ENCODE assay signal across 7 mouse cellular contexts in genomic region chr16:30998048-30998447, GRCm38 (mm10).
DNase-seq lines count a peak whose midpoint lies in the region; TF ChIP-seq lines count a peak whose summit lies in the region.

No protein-coding gene starts in this region.

- intact Hi-C loops in gastrocnemius, postnatal 14 days (cut with DNase I; ENCODE audit: low total_unique reads) = no loop called here

- TF ChIP-seq CTCF in brain, embryonic 14.5 days (IDR thresholded peaks at IDR 0.05; ENCODE audit: borderline replicate concordance, extremely low read depth, insufficient read depth, insufficient read length) = no peak

- no peak for TF ChIP-seq POLR2A in brain, embryonic 14.5 days (IDR thresholded peaks at IDR 0.05; ENCODE audit: borderline replicate concordance, extremely low read depth, insufficient read depth, insufficient read length, poor library complexity, severe bottlenecking)

- peak; percentile 43 to 69 for DNase-seq in kidney, postnatal 25 days
- no peak for DNase-seq in kidney, postnatal 4 days
- DNase-seq in brain, embryonic 14.5 days (ENCODE audit: low read depth) = peak; percentile 64
- peak; percentile 84 for DNase-seq in cerebellum, adult 11 months
- peak; percentile 87 to 92 for DNase-seq in cerebellum, postnatal 14 days
- DNase-seq in spleen, postnatal 10 days (ENCODE audit: low spot score in 2 of 2) = no peak
- no peak for DNase-seq in gastrocnemius, postnatal 14 days

Comparison
In these comparisons a context has a peak if more than half of its experiments do, and no peak if none do; other contexts are left out.
1. DNase-seq: peak in kidney, postnatal 25 days (2 of 2), brain, embryonic 14.5 days (single experiment), cerebellum, adult 11 months (single experiment) and cerebellum, postnatal 14 days (2 of 2); none in kidney, postnatal 4 days (0 of 2), spleen, postnatal 10 days (0 of 2) and gastrocnemius, postnatal 14 days (single experiment).